Comparison of ENCODE assay signal across 29 mouse cellular contexts in the genomic region with DNA sequence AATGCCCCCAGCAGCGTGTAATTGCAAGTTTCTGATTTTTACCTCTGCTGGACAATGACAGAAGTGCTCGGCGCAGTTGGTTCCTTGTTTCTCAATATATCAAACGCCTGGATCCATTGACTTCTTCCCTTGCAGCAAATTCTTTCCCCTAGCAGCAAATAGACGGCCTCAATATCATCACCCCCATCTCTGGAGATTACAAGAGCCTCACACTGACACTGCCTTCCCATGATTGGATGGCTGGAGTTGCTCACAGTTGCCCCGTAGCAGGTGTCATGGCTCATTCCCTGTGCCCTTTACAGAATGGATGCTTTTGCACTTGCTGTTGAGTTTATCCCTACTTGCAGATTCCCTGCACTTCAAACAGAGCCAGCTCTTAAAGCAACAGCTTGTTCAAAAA. TPM values are rescaled to one million over a fixed set of nuclear protein-coding genes. Genes with fewer than 3 reads are reported as not detected.
DNase-seq lines count a peak whose midpoint lies in the region; ATAC-seq and TF ChIP-seq lines count a peak whose summit lies in the region.
"Had no signal": no experiment of that assay in that cellular context is flagged by ENCODE, and none has a peak within 500 bp of the region (broad histone marks: within the 10 kb centered on the region; RNA-seq: fewer than 3 reads in every experiment).

No protein-coding gene starts in this region.

- 54% methylated on average over 6 of the region's 6 CpGs for WGBS in forebrain, embryonic 11.5 days
- WGBS in forebrain, embryonic 12.5 days, result 48% methylated on average over 6 of the region's 6 CpGs
- WGBS in midbrain, embryonic 10.5 days, result 56% methylated on average over 6 of the region's 6 CpGs
- WGBS in midbrain, embryonic 16.5 days, result 38% methylated on average over 6 of the region's 6 CpGs

- no peak for TF ChIP-seq POLR2A in brain, embryonic 14.5 days (IDR thresholded peaks at IDR 0.05; ENCODE audit: borderline replicate concordance, extremely low read depth, insufficient read depth, insufficient read length, poor library complexity, severe bottlenecking)

- DNase-seq in forebrain, embryonic 11.5 days (ENCODE audit: low spot score), result no peak
- peak; percentile 19 for DNase-seq in midbrain, embryonic 10.5 days (ENCODE audit: low spot score)
- peak; percentile 58 for DNase-seq in brain, embryonic 14.5 days (ENCODE audit: low read depth)
- DNase-seq in mesoderm, embryonic 11.5 days (ENCODE audit: low read depth, low spot score), result peak; percentile 38
- no peak for DNase-seq in heart, adult 8-10 months (ENCODE audit: low spot score)
- DNase-seq: adrenal gland, postnatal 10 days; cerebellum, adult 18-20 months; cerebellum, postnatal 10 days; gastrocnemius, postnatal 10 days; heart, postnatal 14 days; kidney, adult 8-10 months; kidney, postnatal 4 days; liver, postnatal 0 days; lung, postnatal 36 days; right cerebral cortex, postnatal 4 days; thymus, adult 18-20 months; thymus, postnatal 25 days had no signal

- no peak overlapping the region for H3K27ac ChIP-seq in forebrain, embryonic 11.5 days (ENCODE audit: low read depth, low read length)
- H3K27ac ChIP-seq in forebrain, embryonic 12.5 days, result no peak overlapping the region
- no peak overlapping the region for H3K27ac ChIP-seq in midbrain, embryonic 10.5 days (replicated peaks)
- H3K27ac ChIP-seq in midbrain, embryonic 16.5 days (ENCODE audit: low read length), result no peak overlapping the region
- H3K27ac ChIP-seq: embryonic facial prominence, embryonic 12.5 days; hindbrain, embryonic 15.5 days; intestine, embryonic 15.5 days; kidney, postnatal 0 days; limb, embryonic 13.5 days; liver, embryonic 12.5 days; neural tube, embryonic 13.5 days; stomach, postnatal 0 days had no signal

- H3K27me3 ChIP-seq in forebrain, embryonic 11.5 days (ENCODE audit: control insufficient read depth, insufficient read depth, low read length), result no peaks in the 10 kb centered on the region
- H3K27me3 ChIP-seq in forebrain, embryonic 12.5 days, result no peaks in the 10 kb centered on the region
- peaks cover 11% of the 10 kb centered on the region for H3K27me3 ChIP-seq in midbrain, embryonic 10.5 days (ENCODE audit: low read depth, poor library complexity, severe bottlenecking)
- no peaks in the 10 kb centered on the region for H3K27me3 ChIP-seq in midbrain, embryonic 16.5 days (ENCODE audit: control insufficient read depth, insufficient read depth, low read depth, low read length)
- H3K27me3 ChIP-seq: embryonic facial prominence, embryonic 12.5 days; intestine, embryonic 15.5 days; limb, embryonic 13.5 days; liver, embryonic 12.5 days had no signal

- no peaks in the 10 kb centered on the region for H3K36me3 ChIP-seq in forebrain, embryonic 11.5 days (ENCODE audit: control insufficient read depth, insufficient read depth, low read length)
- no peaks in the 10 kb centered on the region for H3K36me3 ChIP-seq in forebrain, embryonic 12.5 days (replicated peaks)
- H3K36me3 ChIP-seq in midbrain, embryonic 10.5 days, result no peaks in the 10 kb centered on the region
- no peaks in the 10 kb centered on the region for H3K36me3 ChIP-seq in midbrain, embryonic 16.5 days (ENCODE audit: control insufficient read depth, insufficient read depth, low read length)
- H3K36me3 ChIP-seq: embryonic facial prominence, embryonic 12.5 days; G1E; hindbrain, embryonic 15.5 days; intestine, embryonic 15.5 days; limb, embryonic 13.5 days; liver, embryonic 12.5 days; neural tube, embryonic 13.5 days had no signal

- no peaks in the 10 kb centered on the region for H3K9me3 ChIP-seq in forebrain, embryonic 11.5 days (ENCODE audit: control insufficient read depth, low read length)
- H3K9me3 ChIP-seq in forebrain, embryonic 12.5 days, result no peaks in the 10 kb centered on the region
- no peaks in the 10 kb centered on the region for H3K9me3 ChIP-seq in midbrain, embryonic 10.5 days (replicated peaks)
- no peaks in the 10 kb centered on the region for H3K9me3 ChIP-seq in midbrain, embryonic 16.5 days (replicated peaks; ENCODE audit: control insufficient read depth, low read length, poor library complexity, severe bottlenecking)
- H3K9me3 ChIP-seq: embryonic facial prominence, embryonic 12.5 days; G1E; hindbrain, embryonic 15.5 days; intestine, embryonic 15.5 days; limb, embryonic 13.5 days; liver, embryonic 12.5 days; neural tube, embryonic 13.5 days had no signal

- H3K4me1 ChIP-seq in forebrain, embryonic 11.5 days (replicated peaks; ENCODE audit: control insufficient read depth, insufficient read depth, low read length), result no peaks in the 10 kb centered on the region
- no peaks in the 10 kb centered on the region for H3K4me1 ChIP-seq in forebrain, embryonic 12.5 days
- H3K4me1 ChIP-seq in midbrain, embryonic 10.5 days, result no peaks in the 10 kb centered on the region
- H3K4me1 ChIP-seq in midbrain, embryonic 16.5 days (ENCODE audit: control insufficient read depth, insufficient read depth, low read length), result no peaks in the 10 kb centered on the region
- H3K4me1 ChIP-seq: embryonic facial prominence, embryonic 12.5 days; hindbrain, embryonic 15.5 days; intestine, embryonic 15.5 days; limb, embryonic 13.5 days; liver, embryonic 12.5 days; neural tube, embryonic 13.5 days had no signal

- H3K4me2 ChIP-seq in forebrain, embryonic 11.5 days (ENCODE audit: low read depth, low read length, severe bottlenecking), result no peak overlapping the region
- H3K4me2 ChIP-seq in forebrain, embryonic 12.5 days, result no peak overlapping the region
- H3K4me2 ChIP-seq in midbrain, embryonic 16.5 days (ENCODE audit: low read length), result no peak overlapping the region
- H3K4me2 ChIP-seq: embryonic facial prominence, embryonic 12.5 days; hindbrain, embryonic 15.5 days; intestine, embryonic 15.5 days; limb, embryonic 13.5 days; liver, embryonic 12.5 days; neural tube, embryonic 13.5 days had no signal

- no peak overlapping the region for H3K9ac ChIP-seq in forebrain, embryonic 11.5 days (ENCODE audit: low read length)
- H3K9ac ChIP-seq in forebrain, embryonic 12.5 days, result no peak overlapping the region
- H3K9ac ChIP-seq in midbrain, embryonic 16.5 days (ENCODE audit: low read depth, low read length), result no peak overlapping the region
- H3K9ac ChIP-seq: embryonic facial prominence, embryonic 12.5 days; hindbrain, embryonic 15.5 days; intestine, embryonic 15.5 days; limb, embryonic 13.5 days; liver, embryonic 12.5 days; liver, postnatal 0 days; neural tube, embryonic 13.5 days had no signal

- H3K4me3 ChIP-seq in forebrain, embryonic 11.5 days (ENCODE audit: low read depth, low read length), result no peak overlapping the region
- no peak overlapping the region for H3K4me3 ChIP-seq in forebrain, embryonic 12.5 days (replicated peaks)
- H3K4me3 ChIP-seq in midbrain, embryonic 10.5 days, result no peak overlapping the region
- no peak overlapping the region for H3K4me3 ChIP-seq in midbrain, embryonic 16.5 days (ENCODE audit: low read depth, low read length)
- H3K4me3 ChIP-seq: embryonic facial prominence, embryonic 12.5 days; hindbrain, embryonic 15.5 days; intestine, embryonic 15.5 days; limb, embryonic 13.5 days; liver, embryonic 12.5 days; neural tube, embryonic 13.5 days had no signal

- ATAC-seq in forebrain, embryonic 11.5 days (replicated peaks; ENCODE audit: low FRiP score), result peak; percentile 51; the same call in 1 of the 2 replicates
- ATAC-seq in forebrain, embryonic 12.5 days (ENCODE audit: low FRiP score), result no peak
- ATAC-seq in midbrain, embryonic 16.5 days, result no peak
- ATAC-seq in megakaryocyte-erythroid progenitor cell, adult 5-6 weeks (replicated peaks; ENCODE audit: low FRiP score, low TSS enrichment, poor library complexity, severe bottlenecking), result no peak
- ATAC-seq: intestine, embryonic 15.5 days; liver, embryonic 12.5 days; liver, postnatal 0 days had no signal

- TF ChIP-seq CTCF in brain, embryonic 14.5 days (IDR thresholded peaks at IDR 0.05; ENCODE audit: borderline replicate concordance, extremely low read depth, insufficient read depth, insufficient read length), result no peak

RNA-seq across cellular contexts. Expression of a gene that starts 3.3 kb away (rescaled TPM):
- 0.31 and 0.33 TPM in 2 replicates for polyA plus RNA-seq in forebrain, embryonic 11.5 days (2014; fragmentation: Nextera tagmentation; extraction: Ambion mirVana)
- polyA plus RNA-seq in forebrain, embryonic 12.5 days (2016; fragmentation: Nextera tagmentation; extraction: Ambion mirVana), result 0.20 and 0.26 TPM in 2 replicates
- polyA plus RNA-seq in midbrain, embryonic 10.5 days (2016; fragmentation: Nextera tagmentation; extraction: Ambion mirVana), result 0.19 and 0.22 TPM in 2 replicates
- polyA plus RNA-seq in midbrain, embryonic 16.5 days (2015; fragmentation: Nextera tagmentation; extraction: Ambion mirVana), result 0.30 and 0.33 TPM in 2 replicates
- 0.16 TPM in 2 replicates for polyA plus RNA-seq in brain, embryonic 14.5 days (2012; rRNA removed)
- 1 to 10 TPM in 3 of 4 experiments, under 1 TPM in 1; 0.76 to 1.5 (median 1.1) TPM for total RNA-seq in heart, adult 8-10 months (2022)
- 1.6 TPM in 1 of 2 replicates, not detected in the other for total RNA-seq in megakaryocyte-erythroid progenitor cell, adult 5-6 weeks (2014; fragmentation: Nextera tagmentation)
- total RNA-seq in megakaryocyte-erythroid progenitor cell, adult 5-6 weeks (2017), result not detected in 2 replicates
- polyA plus RNA-seq: G1E had no signal

Comparison
In these comparisons a context has a peak if more than half of its experiments do, and no peak if none do; other contexts are left out.
1. DNase-seq: peak in midbrain, embryonic 10.5 days (single experiment), brain, embryonic 14.5 days (single experiment) and mesoderm, embryonic 11.5 days (single experiment); none in forebrain, embryonic 11.5 days (single experiment) and heart, adult 8-10 months (single experiment).